24 mouse cellular contexts compared by ENCODE assay signal in the genomic region with DNA sequence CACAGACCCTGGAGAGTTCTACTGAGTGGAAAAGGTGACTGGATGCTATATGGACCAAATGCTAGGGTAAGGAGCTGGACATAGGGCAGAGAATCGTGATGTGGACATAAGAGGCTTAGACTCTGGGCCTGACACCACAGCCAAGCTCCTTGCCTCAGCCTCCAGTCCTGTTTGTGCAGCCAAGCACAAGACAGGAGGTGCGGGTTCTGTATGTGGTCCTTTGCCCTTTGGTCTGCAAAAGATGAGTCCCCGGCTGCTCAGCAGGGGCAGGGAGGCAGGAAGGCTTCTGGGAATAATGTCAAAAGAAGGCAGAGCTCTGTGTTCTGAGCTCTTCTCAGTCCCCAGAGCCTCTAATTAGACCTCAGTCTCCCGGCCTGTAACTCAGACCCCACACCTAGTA.
"Had no signal": no experiment of that assay in that cellular context is flagged by ENCODE, and none has a peak within 500 bp of the region (broad histone marks: within the 10 kb centered on the region; RNA-seq: fewer than 3 reads in every experiment).

No protein-coding gene starts in this region.

- DNase-seq: forebrain, postnatal 0 days; gastrocnemius, postnatal 14 days; gastrocnemius, postnatal 36 days; heart, adult 11 months; heart, postnatal 10 days; heart, postnatal 4 days; liver; liver, embryonic 13.5 days; liver, postnatal 0 days had no signal

- H3K4me1 ChIP-seq: heart, embryonic 10.5 days; intestine, embryonic 15.5 days; limb, embryonic 12.5 days had no signal

- ATAC-seq: hindbrain, embryonic 16.5 days; intestine, postnatal 0 days had no signal

- H3K27me3 ChIP-seq: heart, embryonic 12.5 days; hindbrain, embryonic 12.5 days; intestine, embryonic 15.5 days; limb, embryonic 12.5 days; liver, embryonic 13.5 days; liver, embryonic 15.5 days had no signal

- H3K4me2 ChIP-seq: heart, embryonic 12.5 days; hindbrain, embryonic 12.5 days; hindbrain, embryonic 14.5 days; intestine, embryonic 15.5 days; limb, embryonic 12.5 days; liver, embryonic 11.5 days; liver, embryonic 13.5 days; liver, embryonic 15.5 days had no signal

- H3K9ac ChIP-seq: forebrain, postnatal 0 days; heart, embryonic 12.5 days; hindbrain, embryonic 12.5 days; hindbrain, embryonic 14.5 days; intestine, embryonic 15.5 days; limb, embryonic 12.5 days; liver, embryonic 13.5 days; liver, embryonic 15.5 days; liver, postnatal 0 days had no signal

- H3K27ac ChIP-seq: heart, embryonic 10.5 days; hindbrain, embryonic 10.5 days; hindbrain, embryonic 12.5 days; hindbrain, embryonic 14.5 days; intestine, embryonic 15.5 days; kidney, postnatal 0 days; layer of hippocampus, adult 2 months; left cerebral cortex, adult 2 months; limb, embryonic 10.5 days; limb, embryonic 12.5 days; liver, embryonic 13.5 days; liver, embryonic 15.5 days had no signal

- H3K9me3 ChIP-seq: heart, embryonic 10.5 days; heart, embryonic 12.5 days; hindbrain, embryonic 10.5 days; hindbrain, embryonic 12.5 days; intestine, embryonic 15.5 days; limb, embryonic 10.5 days; limb, embryonic 12.5 days; liver, embryonic 13.5 days; liver, embryonic 15.5 days had no signal

- H3K4me3 ChIP-seq: heart, embryonic 10.5 days; heart, embryonic 12.5 days; hindbrain, embryonic 10.5 days; hindbrain, embryonic 12.5 days; intestine, embryonic 15.5 days; layer of hippocampus, adult 2 months; left cerebral cortex, adult 2 months; limb, embryonic 10.5 days; limb, embryonic 12.5 days; liver, embryonic 13.5 days; liver, embryonic 15.5 days had no signal

- H3K36me3 ChIP-seq: heart, embryonic 10.5 days; heart, embryonic 12.5 days; hindbrain, embryonic 10.5 days; hindbrain, embryonic 12.5 days; limb, embryonic 10.5 days had no signal
